Mouse (Mus musculus) erythroblast, embryonic 14.5 days (primary cell): Measurements from ENCODE around the gene A530084C06Rik.

Experiments used
- GATA1 ChIP-seq: IDR thresholded peaks from 2 replicates; pipeline ENCODE4 v1.6.1; 2012; ENCODE audit warnings: low read length, inconsistent platforms, mixed read lengths
- TAL1 ChIP-seq: IDR thresholded peaks from 3 replicates; pipeline ENCODE4 v1.6.1; 2012; ENCODE audit warnings: low read length, inconsistent platforms, mixed read lengths

DNA sequence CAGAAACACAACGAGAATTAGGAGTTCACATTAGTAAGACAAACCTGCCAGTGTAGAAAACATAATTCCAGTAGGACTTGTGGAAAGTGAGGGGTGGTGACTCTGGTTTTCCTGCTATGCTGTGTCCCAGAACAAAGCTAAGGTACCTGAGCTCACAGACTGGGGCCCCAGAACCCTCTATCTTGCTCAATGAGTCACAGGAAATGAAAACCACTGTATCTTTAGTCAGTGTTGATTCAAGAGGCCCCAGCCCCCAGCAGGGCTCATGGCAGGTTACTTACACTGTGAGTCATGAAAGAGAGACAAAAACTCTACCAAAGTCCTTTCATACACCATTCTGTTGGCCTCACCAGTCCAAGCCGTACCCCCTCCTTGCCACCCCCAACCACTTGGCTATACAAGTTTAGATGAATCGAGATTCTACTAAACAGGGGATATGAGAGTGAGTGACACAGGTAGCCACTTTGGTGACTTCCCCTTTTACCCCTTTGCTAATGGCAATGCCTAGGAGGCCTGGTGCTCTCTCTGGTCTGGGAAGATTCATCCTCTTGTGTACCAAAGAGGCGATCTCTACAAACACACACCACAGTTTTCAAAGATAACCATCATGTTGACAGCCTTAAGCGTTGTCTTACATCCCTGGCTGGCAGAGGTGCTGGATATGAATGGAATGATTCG is 8.6 kb upstream of the A530084C06Rik start:
- TF ChIP-seq GATA1: no peak
- TF ChIP-seq TAL1: no peak
